Mouse (Mus musculus): Measurements from ENCODE around the gene Adat1.
A peak's percentile ranks its signal among the peaks of the same experiment; 100 is the strongest.

Gene Adat1

GRCm38 (mm10) chr8:111992013-111992702 lies at the start of gene Adat1:
TSS of gene Adat1 (minus strand) at chr8:111992302.
- DNase-seq = peak; percentile 87

GRCm38 (mm10) chr8:112037521-112037920 lies 45.4 kb upstream of the Adat1 start:
- DNase-seq = no peak

GRCm38 (mm10) chr8:112034603-112035002 lies 42.5 kb upstream of the Adat1 start:
- no peak for DNase-seq

GRCm38 (mm10) chr8:112033071-112033470 lies 41.0 kb upstream of the Adat1 start:
- DNase-seq = no peak

- DNase-seq = no peak
Measured at GRCm38 (mm10) chr8:112030663-112031062, 38.6 kb upstream of the Adat1 start.

- DNase-seq = no peak
Measured at GRCm38 (mm10) chr8:112029455-112029854, 37.4 kb upstream of the Adat1 start.

- no peak for DNase-seq
Measured at GRCm38 (mm10) chr8:112014936-112015335, 22.8 kb upstream of the Adat1 start, which contains the start of gene Gm6793. TSS of gene Gm6793 (minus strand) at chr8:112015036.

- peak; percentile 47 for DNase-seq
Measured at GRCm38 (mm10) chr8:112011816-112012242, 19.7 kb upstream of the Adat1 start.

- peak; percentile 90 for DNase-seq
Measured at GRCm38 (mm10) chr8:112010997-112011815, 19.1 kb upstream of the Adat1 start, which contains the start of the genes Kars and Terf2ip. TSS of gene Kars (minus strand) at chr8:112011323. TSS of gene Terf2ip (plus strand) at chr8:112011398.

- no peak for DNase-seq
Measured at GRCm38 (mm10) chr8:112009558-112009957, 17.5 kb upstream of the Adat1 start.

- DNase-seq = no peak
Measured at GRCm38 (mm10) chr8:112007669-112008068, 15.6 kb upstream of the Adat1 start.

- no peak for DNase-seq
Measured at GRCm38 (mm10) chr8:112005601-112006000, 13.5 kb upstream of the Adat1 start.

GRCm38 (mm10) chr8:112004754-112005153 lies 12.7 kb upstream of the Adat1 start:
- DNase-seq = no peak

GRCm38 (mm10) chr8:111992703-111993039 lies 569 bp upstream of the Adat1 start:
- no peak for DNase-seq

GRCm38 (mm10) chr8:111991278-111991677 lies 824 bp downstream of the Adat1 start:
- no peak for DNase-seq

GRCm38 (mm10) chr8:111989911-111990310 lies 2.2 kb downstream of the Adat1 start:
- DNase-seq = peak; percentile 42

GRCm38 (mm10) chr8:111984511-111984910 lies 7.6 kb downstream of the Adat1 start:
- DNase-seq = no peak

GRCm38 (mm10) chr8:111982116-111982515 lies 10.0 kb downstream of the Adat1 start:
- no peak for DNase-seq

- no peak for DNase-seq
Measured at GRCm38 (mm10) chr8:111978147-111978546, 14.0 kb downstream of the Adat1 start.

- no peak for DNase-seq
Measured at GRCm38 (mm10) chr8:111976326-111976725, 15.8 kb downstream of the Adat1 start.

- no peak for DNase-seq
Measured at GRCm38 (mm10) chr8:111975706-111976105, 16.4 kb downstream of the Adat1 start.

- no peak for DNase-seq
Measured at GRCm38 (mm10) chr8:111974138-111974537, 18.0 kb downstream of the Adat1 start.

- DNase-seq = no peak
Measured at GRCm38 (mm10) chr8:111968991-111969390, 23.1 kb downstream of the Adat1 start.

- DNase-seq = no peak
Measured at GRCm38 (mm10) chr8:111968541-111968940, 23.6 kb downstream of the Adat1 start.

Data from right cerebral cortex, postnatal 25 days (tissue).